Mouse (Mus musculus): Measurements from ENCODE around the gene Gm3417. TPM values are rescaled to one million over a fixed set of nuclear protein-coding genes. Genes with fewer than 3 reads are reported as not detected.
A peak's percentile ranks its signal among the peaks of the same experiment; 100 is the strongest.
"Not testable (repeated sequence)": the region's sequence is repeated elsewhere in the genome, so short reads cannot be mapped to it uniquely, and the experiment has no call there.

Gene Gm3417
- total RNA-seq, 1 experiment from 2014 or later = not detected

DNA sequence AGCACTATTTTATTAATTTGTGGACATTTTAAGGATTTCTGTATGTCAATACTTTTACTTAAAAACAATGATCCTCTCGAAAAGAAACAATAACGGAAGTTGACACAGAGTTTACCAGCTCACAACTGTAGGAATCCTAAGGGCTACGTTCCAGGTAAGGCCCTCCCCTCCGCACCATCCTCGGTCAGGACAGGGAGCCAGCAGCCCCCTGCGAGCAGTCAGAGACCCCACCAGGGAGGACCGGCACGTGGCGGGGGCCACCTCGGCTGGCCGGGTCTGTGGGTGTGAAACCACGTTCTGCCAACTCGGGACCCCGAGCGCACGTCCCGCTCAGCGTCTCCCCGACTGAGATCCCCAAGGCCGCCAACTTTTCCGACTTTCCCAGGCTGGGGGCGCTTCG lies 18.1 kb downstream of the Gm3417 start:
- ATAC-seq (replicated peaks; ENCODE audit: insufficient number of reproducible peaks, low FRiP score, low TSS enrichment, poor library complexity, severe bottlenecking) = no peak

DNA sequence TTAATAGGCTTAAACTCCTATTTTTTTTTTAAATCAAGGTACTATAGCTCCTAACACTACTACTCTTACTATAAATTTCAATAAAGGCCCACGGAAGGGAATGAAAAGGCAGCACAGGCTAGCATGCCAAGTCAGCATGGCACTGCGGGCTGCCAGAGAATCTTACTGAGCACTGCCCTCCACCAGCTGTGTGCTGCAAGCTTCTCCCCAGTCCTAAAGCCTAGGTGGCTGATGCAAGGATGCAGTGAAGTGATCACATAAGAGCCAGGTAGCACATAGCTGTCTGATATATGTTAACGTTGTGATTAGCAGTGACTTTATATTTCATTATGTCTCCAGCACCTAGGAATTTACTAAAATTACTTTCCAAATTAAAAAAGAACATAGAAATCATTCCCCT lies 18.6 kb downstream of the Gm3417 start:
- ATAC-seq (replicated peaks; ENCODE audit: insufficient number of reproducible peaks, low FRiP score, low TSS enrichment, poor library complexity, severe bottlenecking) = no peak

DNA sequence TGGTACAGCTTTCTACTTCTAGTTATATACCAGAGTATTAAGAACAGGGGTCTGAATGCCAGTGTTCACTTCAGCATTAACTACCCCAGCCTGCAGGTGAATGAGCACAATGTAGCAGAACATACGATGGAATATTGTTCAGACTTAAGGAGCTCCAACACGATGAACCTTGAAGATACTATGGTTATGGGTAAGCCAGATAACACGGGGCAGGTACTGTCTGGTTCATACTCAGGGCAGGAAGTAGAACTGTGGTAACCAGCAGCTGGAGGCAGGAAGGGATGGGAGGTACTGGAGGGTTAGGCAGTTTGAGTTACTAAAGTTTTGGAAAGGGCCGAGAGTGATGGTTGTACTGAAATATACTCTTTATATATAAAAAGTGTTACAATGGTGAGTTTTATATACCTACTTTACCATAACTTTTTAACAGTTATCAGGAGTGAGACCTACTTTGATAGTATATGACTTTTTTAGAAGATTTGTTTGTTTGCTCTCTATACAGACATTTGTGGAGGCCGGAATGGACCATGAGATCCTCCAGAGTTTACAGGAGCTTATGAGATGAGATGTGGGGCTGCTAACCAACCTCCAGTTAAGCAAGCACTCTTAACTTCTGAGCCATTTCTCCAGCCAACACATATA lies 19.8 kb downstream of the Gm3417 start:
- ATAC-seq (replicated peaks; ENCODE audit: insufficient number of reproducible peaks, low FRiP score, low TSS enrichment, poor library complexity, severe bottlenecking) = no peak

DNA sequence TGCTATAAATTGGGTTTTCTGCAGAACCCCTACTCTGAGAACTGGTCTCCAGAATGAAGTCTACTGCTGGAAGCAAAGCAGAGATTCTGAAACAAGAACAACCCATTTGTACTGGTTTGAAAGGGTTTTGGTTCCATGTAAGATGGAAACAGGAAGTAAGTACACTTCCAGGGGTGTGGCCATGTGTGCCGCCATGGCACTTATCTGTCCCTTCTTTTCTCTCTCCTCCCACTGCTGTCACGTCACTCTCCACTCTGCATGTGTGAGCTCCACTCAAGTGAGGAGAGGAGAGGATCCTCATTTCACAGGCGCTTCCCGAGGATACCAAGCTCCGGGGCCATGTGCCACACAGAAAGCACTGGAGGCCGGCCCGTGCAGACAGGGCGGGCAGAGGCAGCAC lies 25.1 kb downstream of the Gm3417 start:
- ATAC-seq (replicated peaks; ENCODE audit: insufficient number of reproducible peaks, low FRiP score, low TSS enrichment, poor library complexity, severe bottlenecking) = peak; percentile 89

DNA sequence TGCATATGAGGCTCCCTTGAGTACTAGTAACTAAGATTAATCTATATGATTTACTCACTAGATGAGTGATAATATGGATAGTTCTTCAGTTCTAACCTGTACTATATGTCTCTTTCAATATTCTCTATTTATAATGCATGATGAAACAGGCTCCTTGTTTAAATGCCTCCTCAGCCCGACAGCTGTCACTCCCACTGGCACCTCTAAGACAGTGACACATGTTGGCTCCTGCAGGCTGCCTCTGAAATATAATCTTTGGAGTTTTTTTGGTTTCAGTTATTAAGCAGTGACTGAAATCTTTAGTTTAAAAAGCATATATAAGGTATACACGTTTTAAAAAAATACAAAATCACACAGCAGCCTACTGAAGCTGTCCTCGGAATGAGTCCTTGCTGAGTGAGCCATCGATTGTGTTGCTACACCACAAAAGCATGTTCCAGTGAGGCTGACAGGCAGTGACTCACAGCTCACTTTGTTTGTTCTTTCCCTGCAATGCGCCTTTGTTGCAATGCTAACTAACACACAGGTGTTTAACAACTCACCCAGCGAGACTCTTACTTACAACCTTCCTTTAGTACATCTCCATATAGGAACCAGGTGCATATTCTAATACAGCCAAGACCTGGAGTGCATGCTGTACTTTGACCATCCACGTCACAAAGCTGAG lies 29.3 kb downstream of the Gm3417 start:
- no peak for ATAC-seq (replicated peaks; ENCODE audit: insufficient number of reproducible peaks, low FRiP score, low TSS enrichment, poor library complexity, severe bottlenecking)

DNA sequence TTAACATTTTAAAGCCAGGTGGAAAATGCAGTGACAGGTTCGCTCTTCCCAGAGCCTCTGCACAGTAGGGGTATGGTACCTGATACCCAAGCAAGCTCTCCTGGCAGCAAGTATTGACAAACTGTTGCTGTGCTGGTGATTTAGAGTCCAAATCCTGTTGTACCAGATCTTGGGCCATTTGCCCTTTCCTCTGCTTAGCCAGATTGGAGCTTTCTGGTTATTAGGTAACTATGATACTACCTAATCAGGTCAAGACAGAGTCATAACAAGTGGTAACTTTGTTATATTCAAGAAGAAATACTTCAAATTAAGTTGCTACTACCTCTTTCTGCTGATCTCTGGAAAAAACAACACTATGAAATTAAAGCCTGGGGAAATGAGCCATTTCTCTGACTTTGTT lies 34.0 kb downstream of the Gm3417 start:
- ATAC-seq (replicated peaks; ENCODE audit: insufficient number of reproducible peaks, low FRiP score, low TSS enrichment, poor library complexity, severe bottlenecking) = no peak

DNA sequence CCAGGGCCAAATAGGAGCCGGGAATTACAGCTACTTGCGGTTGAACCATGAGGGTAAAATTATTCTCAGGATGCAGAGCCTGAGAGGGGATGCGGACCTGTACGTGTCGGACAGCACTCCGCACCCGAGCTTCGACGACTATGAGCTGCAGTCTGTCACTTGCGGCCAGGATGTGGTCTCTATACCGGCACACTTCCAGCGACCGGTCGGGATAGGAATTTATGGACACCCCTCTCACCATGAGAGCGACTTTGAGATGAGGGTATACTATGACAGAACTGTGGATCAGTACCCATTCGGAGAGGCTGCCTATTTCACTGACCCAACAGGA lies 34.9 kb downstream of the Gm3417 start:
- ATAC-seq (replicated peaks; ENCODE audit: insufficient number of reproducible peaks, low FRiP score, low TSS enrichment, poor library complexity, severe bottlenecking) = 0 out of 2 replicates have a peak, but pooled peaks have one; percentile 6

DNA sequence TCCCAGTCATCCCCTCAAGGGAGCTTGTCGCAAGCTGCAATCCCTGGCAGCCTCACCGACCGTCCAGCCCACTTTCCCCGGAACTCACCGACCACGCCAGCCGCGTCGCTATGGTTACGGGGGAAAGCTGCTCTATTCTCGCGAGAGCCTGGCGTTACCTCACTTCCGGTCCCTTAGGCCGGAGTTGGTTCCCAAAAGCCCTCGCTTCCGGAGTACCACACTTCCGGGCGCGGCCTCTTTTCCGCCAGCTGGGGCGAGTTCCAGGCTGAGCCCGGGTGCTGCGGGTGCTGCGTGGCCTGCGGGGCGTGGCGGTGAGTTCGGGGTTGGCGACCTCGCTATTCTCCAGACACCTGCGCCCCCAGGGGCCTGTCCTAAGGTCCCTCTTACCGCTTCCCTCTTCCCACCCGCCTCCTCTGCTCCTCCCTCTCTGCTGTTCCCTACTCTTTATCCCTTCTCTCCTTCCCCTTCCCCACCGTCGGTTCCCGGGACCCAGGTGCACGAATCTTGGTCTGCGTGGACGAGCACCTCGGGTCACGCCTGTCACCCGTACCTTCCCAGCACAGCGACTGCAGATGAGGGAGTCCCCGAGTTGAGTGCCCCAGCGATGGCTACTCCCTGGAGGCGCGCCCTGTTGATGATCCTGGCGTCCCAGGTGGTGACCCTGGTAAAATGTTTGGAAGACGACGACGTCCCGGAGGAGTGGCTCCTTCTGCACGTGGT lies 35.4 kb downstream of the Gm3417 start, which contains the start of the genes Wdr27 and 1600012H06Rik:
Gene Wdr27 (minus strand): TSS at position 150 of the 720 bp plus-strand sequence.
Gene 1600012H06Rik (plus strand): TSS at position 176 of the 720 bp plus-strand sequence.
- peak; percentile 98 for ATAC-seq (replicated peaks; ENCODE audit: insufficient number of reproducible peaks, low FRiP score, low TSS enrichment, poor library complexity, severe bottlenecking)

DNA sequence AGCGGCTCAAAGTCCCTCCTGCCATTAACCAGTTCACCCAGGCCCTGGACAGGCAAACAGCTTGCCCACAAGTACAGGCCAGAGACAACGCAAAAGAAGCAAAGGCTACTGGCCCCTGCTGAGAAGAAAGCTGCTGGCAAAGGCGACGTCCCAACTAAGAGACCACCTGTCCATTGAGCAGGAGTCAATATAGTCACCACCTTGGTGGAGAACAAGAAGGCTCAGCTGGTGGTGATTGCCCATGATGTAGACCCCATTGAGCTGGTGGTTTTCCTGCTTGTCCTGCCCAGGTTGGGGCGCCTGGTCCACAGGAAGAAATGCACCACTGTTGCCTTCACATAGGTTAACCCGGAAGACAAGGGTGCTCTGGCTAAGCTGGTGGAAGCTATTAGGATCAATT lies 36.4 kb downstream of the Gm3417 start:
- not testable (repeated sequence) for ATAC-seq (replicated peaks; ENCODE audit: insufficient number of reproducible peaks, low FRiP score, low TSS enrichment, poor library complexity, severe bottlenecking)

DNA sequence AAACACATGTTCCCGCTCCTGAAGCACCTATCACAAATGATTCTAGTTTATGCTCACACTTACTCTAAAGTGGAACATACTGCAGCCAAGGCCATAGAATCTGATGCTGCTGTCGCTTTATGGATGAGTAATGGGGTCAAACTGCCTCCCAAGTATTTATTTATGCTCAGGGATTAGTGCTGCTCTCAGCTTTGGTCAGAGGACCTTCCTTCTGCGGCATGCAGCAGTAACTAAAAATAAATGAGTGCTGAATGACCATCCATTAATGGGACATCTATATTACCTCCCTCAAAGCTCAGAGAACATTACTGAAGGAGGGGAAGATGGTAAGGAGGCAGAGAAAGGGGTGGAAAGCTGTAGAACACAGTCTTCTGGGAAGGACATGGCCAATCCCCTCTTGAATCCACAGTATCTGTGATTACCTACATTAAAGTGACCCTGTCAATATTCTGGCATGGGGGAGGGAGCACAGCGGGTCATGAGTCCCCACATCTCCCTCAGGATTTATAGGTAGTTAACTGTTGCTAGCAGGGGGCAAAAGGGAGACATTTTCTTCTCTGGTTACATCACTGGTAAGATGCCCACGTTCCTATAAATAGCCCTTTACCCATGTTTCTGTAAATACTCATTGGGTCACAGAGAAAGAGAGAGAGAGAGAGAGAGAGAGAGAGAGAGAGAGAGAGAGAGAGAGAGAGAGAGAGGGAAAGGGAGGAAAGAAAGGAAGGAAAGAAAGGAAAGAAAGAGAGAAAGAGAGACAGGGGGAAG lies 42.6 kb downstream of the Gm3417 start:
- no peak for ATAC-seq (replicated peaks; ENCODE audit: insufficient number of reproducible peaks, low FRiP score, low TSS enrichment, poor library complexity, severe bottlenecking)

DNA sequence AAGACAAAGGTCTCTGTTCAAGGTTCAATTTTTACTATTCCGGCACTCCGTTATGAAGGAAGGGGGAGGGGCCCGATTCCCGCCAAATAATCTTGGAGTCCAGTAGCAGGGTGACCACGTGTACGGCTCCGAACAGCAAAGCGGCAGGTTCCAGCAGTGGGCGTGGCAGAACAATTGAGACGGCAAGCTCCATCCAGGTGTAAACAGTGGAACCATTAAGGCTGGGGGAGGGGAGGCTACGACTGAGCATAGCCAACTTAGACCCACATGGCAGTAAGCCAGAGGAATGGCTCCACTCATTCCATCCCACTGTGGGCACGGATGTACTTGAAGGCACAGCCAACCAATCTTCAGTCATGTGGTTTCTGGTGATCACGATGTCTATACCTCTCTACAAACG lies 43.3 kb downstream of the Gm3417 start:
- ATAC-seq (replicated peaks; ENCODE audit: insufficient number of reproducible peaks, low FRiP score, low TSS enrichment, poor library complexity, severe bottlenecking) = not testable (repeated sequence)

DNA sequence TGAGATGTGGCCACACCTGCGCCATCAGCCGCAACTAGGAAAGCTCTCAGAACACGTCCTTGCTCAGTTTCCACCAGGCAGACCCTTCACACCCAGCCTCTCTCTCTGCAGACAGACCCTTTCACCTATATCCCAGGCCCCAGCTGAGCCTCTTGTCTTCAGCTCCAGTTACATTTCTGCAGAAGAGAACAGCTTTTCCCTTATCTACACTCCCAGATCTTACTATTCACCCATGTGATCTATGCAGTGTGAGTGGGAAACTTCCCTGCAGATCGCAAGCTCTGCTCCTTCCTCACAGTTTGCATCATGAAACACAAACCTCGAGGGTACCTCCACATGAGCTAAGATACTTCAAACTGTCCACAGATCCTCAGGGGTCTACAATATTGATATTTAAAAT lies 47.1 kb downstream of the Gm3417 start:
- ATAC-seq (replicated peaks; ENCODE audit: insufficient number of reproducible peaks, low FRiP score, low TSS enrichment, poor library complexity, severe bottlenecking) = no peak

DNA sequence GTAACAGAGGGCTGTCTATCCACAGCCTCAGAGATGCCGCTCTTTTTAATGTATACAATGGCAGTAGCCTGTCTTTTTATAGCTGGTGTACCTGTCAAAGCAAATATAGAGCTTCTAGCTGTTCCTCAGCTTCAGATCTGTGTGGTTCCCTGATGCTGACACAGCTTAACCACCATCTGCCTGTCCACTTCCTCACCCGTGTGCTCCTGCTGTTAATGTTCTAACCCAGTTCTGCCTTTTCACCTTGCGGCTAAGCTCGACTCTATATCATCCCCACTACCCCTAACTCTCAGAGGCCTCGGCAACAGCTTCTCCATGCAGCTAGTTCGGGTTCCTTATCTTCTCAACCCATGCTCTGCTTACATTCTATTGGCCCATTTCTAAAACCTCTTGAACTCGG lies 47.9 kb downstream of the Gm3417 start:
- no peak for ATAC-seq (replicated peaks; ENCODE audit: insufficient number of reproducible peaks, low FRiP score, low TSS enrichment, poor library complexity, severe bottlenecking)

DNA sequence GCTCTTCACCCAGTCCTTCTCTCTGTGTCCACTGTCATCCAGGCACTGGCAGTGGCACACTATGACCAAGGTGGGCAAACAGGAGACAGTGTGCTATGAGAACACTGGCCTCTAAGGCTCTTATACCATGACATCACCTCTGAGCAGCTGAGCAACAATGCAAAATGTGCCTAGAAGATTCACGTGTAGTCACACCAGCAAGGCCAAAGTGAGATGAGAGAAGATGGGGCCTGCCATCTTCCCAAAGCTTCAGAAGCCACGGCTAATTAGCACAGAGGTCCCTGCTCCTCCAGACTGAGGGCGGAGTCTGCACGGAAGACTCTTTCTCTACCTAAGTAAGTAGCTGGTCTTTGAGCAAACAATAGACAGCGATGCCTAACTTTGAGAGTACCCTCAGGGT lies 50.0 kb downstream of the Gm3417 start:
- no peak for ATAC-seq (replicated peaks; ENCODE audit: insufficient number of reproducible peaks, low FRiP score, low TSS enrichment, poor library complexity, severe bottlenecking)

DNA sequence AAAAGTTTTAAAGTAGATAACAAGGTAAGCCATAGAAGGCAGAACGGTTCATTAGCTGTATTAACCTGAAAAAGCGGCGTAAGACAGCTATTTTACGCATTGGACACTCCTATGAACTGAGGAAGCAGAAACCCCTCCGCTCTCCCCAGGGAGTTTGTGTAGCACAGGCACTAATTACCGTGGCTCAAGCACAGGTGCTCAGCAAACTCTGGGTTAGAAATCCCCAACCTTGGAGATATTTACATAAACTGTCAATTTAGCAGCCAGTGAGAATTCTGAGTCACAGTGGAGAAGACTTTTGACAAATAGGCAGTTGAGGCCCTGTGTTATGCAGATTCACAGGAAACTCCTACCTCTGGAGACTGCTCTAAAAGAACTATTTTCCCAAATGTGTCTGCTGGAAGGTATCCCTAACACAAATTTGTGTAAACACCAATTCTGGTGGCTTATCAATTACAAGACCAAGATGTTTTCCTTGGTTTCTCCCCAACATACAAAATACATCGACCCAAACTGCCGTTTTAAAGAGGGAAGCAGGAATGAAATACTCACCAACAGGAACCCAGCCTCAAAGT lies 50.9 kb downstream of the Gm3417 start:
- ATAC-seq (replicated peaks; ENCODE audit: insufficient number of reproducible peaks, low FRiP score, low TSS enrichment, poor library complexity, severe bottlenecking) = no peak

DNA sequence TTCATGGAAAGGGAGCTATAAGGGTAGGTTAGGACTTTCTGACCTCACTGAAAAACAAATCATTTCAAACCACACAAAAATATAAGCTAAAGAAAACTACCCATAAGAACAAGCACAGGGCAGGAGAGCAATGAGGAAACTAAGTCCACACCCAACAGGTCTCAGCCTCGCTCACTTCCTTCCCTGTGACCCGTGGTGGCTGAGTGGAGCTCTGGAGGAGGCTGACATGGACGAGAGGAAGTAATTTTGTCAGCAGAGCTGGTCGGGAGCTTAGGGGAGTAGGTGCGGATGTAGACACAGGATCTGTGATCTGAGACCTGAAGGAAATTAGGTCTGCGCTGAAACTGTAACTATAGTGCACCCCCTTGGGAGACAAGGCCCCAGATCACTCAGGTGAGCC lies 57.0 kb downstream of the Gm3417 start:
- no peak for ATAC-seq (replicated peaks; ENCODE audit: insufficient number of reproducible peaks, low FRiP score, low TSS enrichment, poor library complexity, severe bottlenecking)

DNA sequence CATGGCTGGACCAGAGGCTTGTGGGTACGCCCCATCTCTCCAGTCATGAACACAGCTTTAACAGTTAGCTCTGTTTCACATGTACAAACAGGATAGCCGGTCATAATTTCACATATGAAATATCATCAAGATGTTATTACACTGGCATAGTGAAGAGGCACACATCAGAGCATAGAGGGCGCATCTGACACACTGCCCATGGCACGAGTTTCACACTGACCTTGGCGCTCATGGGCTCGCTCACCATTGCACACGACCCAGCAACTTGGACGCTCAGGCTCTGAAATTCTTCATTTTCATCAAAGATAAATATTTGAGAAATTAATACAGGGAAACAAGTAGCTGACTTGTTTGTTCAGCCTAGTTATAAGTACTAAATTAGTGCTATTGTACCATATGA lies 60.7 kb downstream of the Gm3417 start:
- no peak for ATAC-seq (replicated peaks; ENCODE audit: insufficient number of reproducible peaks, low FRiP score, low TSS enrichment, poor library complexity, severe bottlenecking)

DNA sequence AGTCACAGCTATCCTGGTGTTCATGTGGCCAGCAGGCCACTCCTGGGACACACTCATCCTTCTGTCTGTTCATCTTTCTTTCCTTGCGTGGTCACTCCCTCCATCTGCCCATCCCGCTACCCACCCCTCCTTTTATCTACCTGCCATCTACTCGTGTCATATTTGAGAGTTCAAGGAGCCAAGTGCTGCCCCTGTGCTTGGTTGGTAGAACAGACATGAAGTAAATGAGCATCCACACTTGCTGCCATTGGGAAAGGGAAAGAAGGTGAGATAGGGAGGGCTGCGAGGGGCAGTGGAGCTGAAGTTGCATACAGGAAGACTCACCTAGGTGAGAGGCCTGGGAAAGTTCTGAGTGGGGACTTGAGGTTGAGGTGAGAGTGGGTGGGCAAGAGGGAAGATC lies 64.2 kb downstream of the Gm3417 start:
- no peak for ATAC-seq (replicated peaks; ENCODE audit: insufficient number of reproducible peaks, low FRiP score, low TSS enrichment, poor library complexity, severe bottlenecking)
